Mouse (Mus musculus): Measurements from ENCODE around the gene Ect2.

- no peak for TF ChIP-seq POLR2A (IDR thresholded peaks at IDR 0.05; ENCODE audit: extremely low read depth, insufficient read depth, low read length)
- no peak for TF ChIP-seq CTCF (IDR thresholded peaks at IDR 0.05; ENCODE audit: low read depth, low read length)
These were observed 447 bp downstream of the Ect2 start for GRCm38 (mm10) chr3:27153191-27153671.

All from liver, adult 2 months (tissue).